Mouse (Mus musculus): Measurements from ENCODE around the gene Ltf.

- TF ChIP-seq EP300 (IDR thresholded peaks at IDR 0.05; ENCODE audit: low read depth in 1 of 2, low read length in 2 of 2) (no peak), POLR2A (IDR thresholded peaks at IDR 0.05; ENCODE audit: control insufficient read depth in 1 of 2, insufficient read depth in 1 of 2, low read depth in 1 of 2, low read length in 2 of 2, poor library complexity in 1 of 2) (no peak), ETS1 (IDR thresholded peaks at IDR 0.05; ENCODE audit: low read depth, low read length) (peak; percentile 55), GATA1 (IDR thresholded peaks at IDR 0.05; ENCODE audit: low read depth, low read length) (no peak), E2F4 (IDR thresholded peaks at IDR 0.05; ENCODE audit: borderline replicate concordance, low read depth, low read length) (no peak), CTCF (IDR thresholded peaks at IDR 0.05 in 2 of 3, conservative IDR thresholded peaks at IDR 0.05 in 1 of 3; ENCODE audit: control insufficient read depth in 1 of 3, insufficient read depth in 1 of 3, low read depth in 2 of 3, low read length in 3 of 3, poor library complexity in 1 of 3, severe bottlenecking in 1 of 3) (no peak), TBP (IDR thresholded peaks at IDR 0.05; ENCODE audit: low read depth, low read length) (no peak)
These were observed 67.1 kb downstream of the Ltf start for GRCm38 (mm10) chr9:111086137-111086536.

Data from MEL (cell line).